Mouse (Mus musculus): ENCODE measurements at regions not wholly inside any gene's neighbourhood (a gene's known extent, or its start where the extent isn't known, plus 50 kb on each side); places are given as distances from the start of the nearest gene placed in this dataset.

DNA sequence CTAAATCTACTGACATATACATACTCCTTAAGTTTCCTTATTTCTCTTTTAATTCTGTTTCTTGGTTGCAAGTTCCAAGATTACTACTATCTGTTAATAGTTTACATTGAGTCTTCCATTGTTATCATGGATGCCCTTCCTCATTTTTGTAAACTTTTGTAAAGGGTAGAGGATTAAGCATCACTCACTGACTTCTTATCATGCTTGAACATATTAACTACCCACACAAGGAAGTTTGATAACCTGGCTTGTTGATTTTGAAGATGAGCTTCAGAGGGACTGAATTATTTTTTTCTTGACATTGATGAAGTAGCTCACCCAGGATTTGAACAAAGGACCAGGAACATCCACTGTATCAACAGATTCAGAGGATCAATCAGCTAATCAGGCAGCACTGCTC, 162.8 kb upstream of the Fam98a start:
- no peak for DNase-seq (ENCODE audit: extremely low spot score)

DNA sequence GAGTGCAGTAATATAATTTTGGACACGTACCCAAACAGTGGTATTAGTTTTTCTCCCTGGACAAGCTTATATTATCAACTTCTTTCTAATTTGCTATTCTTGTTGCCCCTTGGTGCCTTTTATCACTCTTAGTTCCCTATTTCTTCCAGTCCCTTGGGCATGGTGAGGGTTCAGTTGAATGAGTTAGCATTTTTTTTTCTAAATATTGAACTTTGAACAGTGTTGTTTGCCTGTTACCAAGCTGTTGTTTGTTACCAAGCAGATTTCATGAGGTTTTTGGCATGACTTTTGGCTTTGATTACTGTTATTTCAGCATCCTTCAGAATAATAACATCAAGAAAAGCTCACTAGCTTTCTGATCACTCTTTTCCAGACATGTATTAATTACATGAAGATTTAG, 162.3 kb upstream of the Fam98a start:
- no peak for DNase-seq (ENCODE audit: extremely low spot score)

DNA sequence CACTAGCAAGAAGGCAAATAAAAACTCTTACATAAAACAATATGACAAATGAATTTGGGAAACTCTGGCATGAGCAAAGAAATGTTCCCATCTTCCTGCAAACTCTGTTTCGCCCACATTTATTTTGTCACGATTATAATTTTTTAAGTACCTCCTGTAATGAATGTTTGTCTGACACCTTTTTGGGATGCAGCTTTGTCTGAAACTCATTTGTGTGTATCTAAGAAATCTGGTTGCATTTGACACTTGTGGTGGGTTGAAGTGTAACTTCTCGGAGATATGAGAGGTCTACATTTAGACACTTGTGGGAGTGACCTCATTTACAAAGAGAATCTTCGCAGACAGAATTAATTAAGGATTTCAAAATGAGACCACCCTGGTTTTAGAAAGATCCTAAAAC, 155.9 kb upstream of the Fam98a start:
- DNase-seq (ENCODE audit: extremely low spot score) = no peak

DNA sequence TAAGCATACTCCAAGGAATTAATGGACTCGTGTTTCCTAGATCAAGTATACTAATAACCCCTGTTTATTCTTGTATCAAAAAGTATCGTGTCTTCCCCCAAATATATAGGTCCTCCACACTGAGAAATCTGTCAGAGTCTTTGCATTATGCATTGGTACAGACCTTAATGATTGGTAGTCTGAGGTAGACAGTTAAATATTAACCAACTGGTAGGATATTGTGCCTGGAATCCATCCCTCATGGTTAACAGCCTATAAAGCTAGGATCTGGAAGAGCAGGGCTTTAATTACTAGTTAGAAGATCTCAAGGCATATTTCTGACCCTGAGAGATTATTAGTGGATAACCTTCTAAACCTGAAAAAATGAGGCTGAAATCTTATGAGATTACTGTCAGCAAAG, 153.6 kb upstream of the Fam98a start:
- DNase-seq (ENCODE audit: extremely low spot score) = no peak

DNA sequence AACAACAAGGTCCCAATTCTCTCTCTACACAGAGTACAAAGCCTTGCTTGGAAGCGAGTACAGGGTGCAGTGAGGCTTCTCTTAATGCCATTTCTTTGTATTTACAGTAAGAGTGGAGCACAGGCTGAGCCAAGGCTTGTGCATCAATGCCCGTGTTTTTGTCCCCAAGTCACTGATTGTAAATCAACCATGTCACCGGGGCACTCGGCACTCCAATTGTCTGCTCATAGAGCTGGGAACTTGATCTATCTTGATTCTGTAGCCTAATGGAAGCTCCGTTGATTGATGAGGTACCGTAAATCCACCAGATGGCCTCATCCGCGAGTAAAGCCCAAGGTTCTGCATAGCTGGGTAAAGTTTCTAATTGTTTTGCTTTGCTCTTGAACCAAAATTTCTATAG, 152.1 kb upstream of the Fam98a start:
- peak; percentile 21 for DNase-seq (ENCODE audit: extremely low spot score)

DNA sequence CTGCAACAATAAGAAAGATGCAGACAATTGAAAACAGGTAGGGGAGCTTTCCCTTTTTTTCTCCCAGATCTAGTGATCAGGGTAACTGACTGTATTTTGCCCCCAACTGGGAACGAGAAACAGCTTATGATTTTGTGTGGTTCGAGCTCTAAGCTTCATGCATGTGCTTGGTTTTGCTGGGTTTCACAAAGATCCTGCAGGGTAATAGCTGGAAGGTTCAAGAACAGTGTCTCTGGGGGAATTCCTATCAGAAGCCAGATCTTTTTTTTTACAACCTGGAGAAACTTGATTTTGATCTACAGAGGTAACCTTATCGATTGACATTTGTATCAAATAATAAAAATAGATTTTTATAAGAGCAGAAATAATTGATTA, 145.0 kb upstream of the Fam98a start:
- no peak for DNase-seq (ENCODE audit: extremely low spot score)

DNA sequence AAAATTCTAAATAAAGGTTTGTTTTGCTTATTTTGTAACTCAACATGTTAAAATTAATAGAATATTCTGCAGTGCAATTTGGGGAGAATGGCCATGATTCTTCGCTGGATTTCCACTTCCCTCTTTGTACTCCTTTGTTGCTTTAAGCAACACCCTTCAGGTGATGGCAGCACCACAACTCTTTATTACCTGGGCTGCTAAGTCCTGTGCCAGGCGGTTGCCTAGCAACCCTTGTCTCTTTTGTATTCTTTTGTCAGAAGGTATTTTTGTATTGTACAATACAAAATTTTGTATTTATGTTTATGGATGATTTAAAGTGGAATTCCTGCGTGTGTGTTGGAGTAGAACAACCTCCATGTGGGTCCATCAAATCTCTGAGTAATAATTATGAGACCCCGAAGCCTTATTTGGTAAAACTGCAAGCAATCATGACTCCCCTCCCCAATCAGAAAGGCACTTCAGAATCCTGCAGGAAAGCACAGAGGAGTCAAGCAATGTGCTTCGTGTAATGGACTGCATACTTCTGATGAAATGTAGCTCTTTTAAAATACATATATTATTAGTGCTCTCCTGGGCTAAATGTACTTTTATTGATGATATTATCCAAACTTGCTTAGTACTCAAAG, 144.5 kb upstream of the Fam98a start:
- DNase-seq (ENCODE audit: extremely low spot score) = no peak

DNA sequence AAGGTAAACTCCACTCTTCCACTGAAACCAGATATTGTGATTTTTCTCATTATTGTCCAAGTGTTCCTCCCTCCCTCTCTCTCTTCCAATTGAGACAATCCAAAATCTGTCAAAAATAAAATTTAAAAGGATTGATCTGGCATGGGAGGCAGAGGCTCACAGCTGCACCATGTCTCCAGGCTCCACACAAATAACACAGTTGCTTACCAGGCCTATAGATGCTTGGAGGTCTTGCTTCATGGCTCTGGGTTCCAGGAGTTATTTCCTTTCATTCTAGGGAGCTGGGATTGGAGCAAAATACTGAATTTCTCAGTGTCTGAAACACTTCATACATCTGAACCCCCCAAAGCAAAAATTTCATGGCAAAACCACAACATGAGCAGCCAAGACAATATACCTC, 134.2 kb upstream of the Fam98a start:
- DNase-seq (ENCODE audit: extremely low spot score) = no peak

DNA sequence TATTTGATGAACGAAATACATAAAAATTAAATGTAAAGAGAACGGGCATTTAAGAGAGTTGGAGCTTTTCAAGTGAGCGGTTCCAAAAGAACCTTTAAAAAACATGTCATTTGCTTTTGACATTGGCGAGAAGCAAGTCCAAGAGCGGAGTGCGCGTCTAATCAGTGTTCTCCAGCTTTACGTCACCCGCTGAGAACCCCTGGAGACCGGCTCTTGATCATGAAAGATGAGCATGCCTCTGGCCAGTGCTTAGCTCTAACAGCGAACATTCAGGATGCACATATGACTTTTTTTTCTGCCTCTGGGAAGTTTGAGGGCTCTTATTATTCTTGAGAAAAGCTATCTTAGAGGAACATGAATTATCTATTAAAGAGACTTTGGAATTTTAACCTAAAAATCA, 95.2 kb upstream of the Fam98a start:
- no peak for DNase-seq (ENCODE audit: extremely low spot score)

DNA sequence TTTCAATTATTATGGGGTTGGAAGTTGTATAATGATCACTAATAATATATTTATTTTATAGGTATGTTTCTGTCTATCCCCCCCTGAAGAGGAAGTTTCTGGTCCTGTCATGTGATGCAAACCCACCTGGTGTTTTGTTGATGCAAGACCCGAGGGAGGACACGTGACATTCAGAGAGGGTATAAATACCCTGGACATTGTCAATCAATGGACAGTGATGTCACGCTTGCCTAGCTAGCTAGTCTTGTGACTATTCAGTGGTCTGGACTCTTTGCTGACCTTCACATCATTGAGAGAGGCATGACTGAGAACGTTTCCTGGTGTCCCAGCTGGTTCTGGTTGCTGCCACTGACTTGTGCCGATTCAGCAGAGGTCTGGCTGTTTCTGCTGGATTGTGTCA, 93.0 kb upstream of the Fam98a start:
- DNase-seq (ENCODE audit: extremely low spot score) = no peak

DNA sequence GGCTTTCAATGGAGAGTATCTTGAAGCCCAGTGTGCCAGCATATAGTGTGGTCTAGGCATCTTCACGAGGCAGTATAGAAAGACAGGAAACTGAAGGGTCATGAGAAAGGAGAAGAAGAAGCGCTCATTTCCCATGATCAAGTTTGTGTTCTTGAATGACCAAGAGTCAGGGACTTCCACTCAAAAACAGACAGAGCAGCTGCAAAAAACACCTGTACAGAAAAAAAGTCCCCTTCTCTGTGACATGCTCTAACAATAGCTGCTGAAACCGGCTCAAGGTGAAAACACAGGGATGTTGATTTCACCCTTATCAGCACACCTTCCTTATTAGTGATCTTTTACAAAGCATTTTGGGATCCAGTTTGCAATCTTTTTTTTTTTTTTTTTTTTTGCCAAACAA, 90.6 kb upstream of the Fam98a start:
- no peak for DNase-seq (ENCODE audit: extremely low spot score)

DNA sequence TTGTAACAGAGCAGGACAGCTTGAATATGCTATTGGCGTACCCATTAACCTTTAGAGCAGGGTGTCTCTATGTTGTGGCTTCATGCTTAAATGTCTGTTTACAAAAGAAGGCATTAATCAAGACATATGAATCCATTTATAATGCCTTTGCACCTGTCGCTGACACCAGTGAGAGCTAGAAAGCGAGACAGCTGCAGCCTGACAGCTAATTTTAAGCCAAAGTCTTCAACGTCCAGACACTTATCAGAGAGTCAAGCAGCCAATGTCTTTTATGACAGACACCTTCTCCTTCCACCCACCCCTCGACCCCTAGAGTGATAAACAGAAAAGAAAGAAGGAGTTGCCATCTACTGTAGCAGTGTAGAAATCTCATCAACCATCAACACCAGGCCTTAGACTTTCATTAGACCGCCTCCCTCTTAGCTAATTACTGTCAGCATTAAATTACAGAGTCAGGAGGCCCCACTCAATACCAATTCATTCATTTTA, 89.3 kb upstream of the Fam98a start:
- no peak for DNase-seq (ENCODE audit: extremely low spot score)

DNA sequence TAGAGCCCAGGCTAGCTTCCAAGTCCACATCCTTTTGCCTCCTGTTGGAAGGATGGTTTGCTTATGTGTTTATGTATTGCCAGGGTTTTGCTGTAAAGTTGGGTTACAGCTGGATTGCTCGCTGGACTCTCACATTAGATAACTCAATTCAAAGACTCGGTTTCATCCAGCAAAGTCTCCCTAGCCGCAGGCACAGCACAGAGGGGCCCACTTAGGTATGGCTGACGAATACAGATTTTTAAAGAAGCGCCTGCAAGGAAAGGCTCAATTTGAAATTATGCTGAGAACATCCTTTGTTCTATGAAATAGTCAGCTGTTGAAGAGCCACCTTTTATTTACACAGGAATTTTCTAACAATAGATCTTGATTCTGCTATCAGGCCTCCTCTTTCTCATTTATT, 88.8 kb upstream of the Fam98a start:
- DNase-seq (ENCODE audit: extremely low spot score) = no peak

DNA sequence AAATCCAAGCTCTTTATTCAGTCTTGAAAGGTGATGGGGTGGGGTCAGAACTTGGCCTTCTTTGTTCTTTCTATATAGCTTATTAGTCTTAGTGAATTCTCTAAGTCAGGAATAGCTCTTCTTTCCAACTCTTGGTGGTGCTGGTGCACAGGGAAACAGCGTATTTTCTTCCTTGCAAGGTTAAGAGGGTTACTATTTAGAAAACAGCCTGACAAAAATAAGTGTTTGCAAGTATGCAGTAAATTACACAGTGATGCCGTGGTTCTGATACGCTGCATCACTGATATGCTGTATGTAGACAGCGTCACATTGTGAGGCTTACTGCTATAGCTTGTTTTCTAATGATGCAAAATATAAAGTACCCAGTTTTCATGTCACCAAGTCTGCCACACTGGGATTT, 78.1 kb upstream of the Fam98a start:
- no peak for DNase-seq (ENCODE audit: extremely low spot score)

DNA sequence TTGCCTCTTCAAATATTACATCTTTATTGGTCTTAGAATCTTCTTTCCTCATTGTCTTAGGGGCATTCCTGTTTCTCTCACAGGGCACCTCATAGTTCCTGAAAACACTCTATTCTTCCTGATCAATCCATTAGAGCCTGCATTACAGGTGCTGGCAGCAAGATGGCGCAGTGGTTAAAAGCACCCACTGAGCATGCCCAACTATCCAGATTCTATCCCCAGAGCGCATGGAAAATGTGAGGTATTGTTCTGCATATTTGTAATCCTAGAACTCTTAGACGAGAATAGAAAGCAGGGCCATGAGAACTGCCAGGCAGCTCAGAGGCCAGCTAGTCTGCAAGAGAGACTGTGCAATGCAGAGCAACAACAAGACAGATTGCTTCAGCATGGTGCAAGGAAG, 67.7 kb upstream of the Fam98a start:
- DNase-seq (ENCODE audit: extremely low spot score) = no peak

DNA sequence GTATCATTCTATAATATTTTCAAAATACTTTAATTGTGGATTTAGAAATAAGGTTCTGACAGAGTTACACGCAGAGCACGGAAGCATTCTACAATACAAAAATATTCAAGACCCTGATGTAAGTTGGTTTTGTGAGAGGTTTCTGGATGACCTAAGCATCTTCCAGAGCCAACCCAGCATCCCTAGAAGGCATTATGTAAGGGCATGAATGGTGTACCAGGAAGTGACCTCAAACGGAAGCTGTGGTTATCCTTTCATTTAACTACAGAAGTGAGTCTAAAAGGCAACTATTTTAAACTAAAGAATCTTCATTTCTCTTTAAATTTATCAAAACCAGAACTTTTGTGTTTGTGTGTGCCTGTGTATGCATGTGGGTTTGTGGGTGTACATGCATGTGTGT, 66.8 kb upstream of the Fam98a start:
- DNase-seq (ENCODE audit: extremely low spot score) = no peak

DNA sequence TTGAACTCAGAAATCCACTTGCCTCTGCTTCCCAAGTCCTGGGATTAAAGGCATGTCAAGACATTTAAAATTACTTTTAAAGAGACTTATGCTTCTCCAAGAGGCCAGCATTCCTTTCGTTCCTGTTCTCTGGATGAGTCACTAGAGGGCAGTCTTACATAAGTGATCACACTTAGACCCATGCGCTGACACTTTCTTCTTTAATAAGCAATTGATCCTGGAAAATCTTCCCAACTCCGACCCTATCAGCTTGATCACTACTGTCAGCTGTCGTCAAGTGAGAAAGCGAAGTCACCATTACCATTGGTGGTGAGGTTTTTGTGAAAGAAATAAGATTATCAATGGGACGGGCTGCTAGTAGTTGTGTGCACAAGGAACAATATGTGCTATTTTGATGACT, 65.5 kb upstream of the Fam98a start:
- peak; percentile 39 for DNase-seq (ENCODE audit: extremely low spot score)

DNA sequence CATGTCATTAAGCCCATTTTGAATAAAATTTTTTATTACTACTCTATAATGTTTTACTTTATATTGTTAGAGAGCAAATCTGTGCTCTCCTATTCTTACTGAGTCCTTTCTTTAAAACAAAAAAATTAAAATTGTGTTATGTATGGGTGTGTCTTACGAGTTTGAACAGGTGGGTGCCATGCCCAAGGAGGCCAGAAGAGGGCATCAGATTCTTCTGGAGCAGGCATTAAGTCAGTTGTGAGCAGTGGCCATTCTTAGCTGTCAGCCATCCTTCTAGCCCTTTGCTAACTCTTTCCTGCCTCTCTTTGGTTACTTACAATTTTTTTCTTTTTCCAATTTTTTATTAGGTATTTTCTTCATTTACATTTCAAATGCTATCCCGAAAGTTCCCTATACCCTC, 63.6 kb upstream of the Fam98a start:
- DNase-seq (ENCODE audit: extremely low spot score) = no peak

DNA sequence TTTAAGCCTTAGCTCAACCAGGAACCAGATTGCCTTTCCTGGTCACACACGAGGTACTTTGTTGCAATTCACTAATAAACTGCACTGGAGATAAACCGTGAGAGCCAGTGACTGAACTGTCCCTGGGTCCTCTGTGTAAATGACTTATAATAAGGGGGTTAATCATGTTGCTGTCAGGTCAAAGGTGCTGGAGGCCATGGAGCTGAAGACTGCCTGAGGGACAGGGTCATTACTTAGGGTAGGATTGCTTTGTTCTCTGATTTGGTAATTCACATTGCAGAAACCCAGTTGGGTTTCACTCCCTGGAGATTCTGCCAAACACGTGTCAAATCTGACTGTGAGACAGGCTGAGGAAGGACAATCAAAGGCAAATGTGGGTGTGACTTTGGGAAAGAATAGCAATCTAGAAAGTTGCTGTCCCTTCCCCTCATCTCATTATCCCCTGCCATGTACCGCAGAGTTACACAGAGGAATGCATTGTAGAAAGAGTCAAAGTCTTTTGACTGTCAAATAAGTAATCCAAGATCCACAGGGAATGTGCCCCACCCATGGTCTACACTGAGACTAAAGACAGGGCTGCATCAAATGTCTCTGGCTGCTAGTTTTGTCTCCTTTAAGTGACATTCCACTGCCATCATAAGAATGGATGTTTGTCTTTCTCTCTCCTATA, 51.8 kb upstream of the Fam98a start:
- no peak for DNase-seq (ENCODE audit: extremely low spot score)
